Mouse (Mus musculus): ENCODE measurements around the gene Olfr1396. TPM values are rescaled to one million over a fixed set of nuclear protein-coding genes. Genes with fewer than 3 reads are reported as not detected.

Gene Olfr1396
- total RNA-seq, 2 experiments from 2014 or later = not detected

DNA sequence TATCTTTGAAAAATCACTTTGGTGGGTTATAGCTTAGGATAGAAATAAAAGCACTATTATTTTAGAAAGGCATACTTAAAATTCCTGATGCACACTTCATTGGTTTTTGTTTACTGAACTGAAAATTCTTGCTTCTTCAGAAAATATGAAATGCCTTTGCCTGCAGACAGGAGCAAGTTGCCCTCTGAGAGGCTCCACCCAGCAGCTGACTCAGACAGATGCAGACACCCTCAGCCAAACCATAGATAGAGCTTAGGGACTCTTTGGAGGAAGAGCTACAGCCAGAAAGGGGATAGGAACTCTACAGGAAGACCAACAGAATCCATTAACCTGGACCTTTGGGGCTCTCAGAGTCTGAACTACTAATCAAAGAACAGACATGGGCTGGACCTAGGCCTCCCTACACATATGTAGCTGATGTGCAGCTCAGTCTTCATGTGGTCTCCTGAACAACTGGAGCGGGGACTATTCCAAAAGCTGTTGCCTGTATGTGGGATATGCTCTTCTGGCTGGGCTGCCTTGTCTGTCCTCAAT, 22.6 kb downstream of the Olfr1396 start:
- ATAC-seq (replicated peaks; ENCODE audit: low FRiP score, low TSS enrichment, poor library complexity, severe bottlenecking) = no peak

DNA sequence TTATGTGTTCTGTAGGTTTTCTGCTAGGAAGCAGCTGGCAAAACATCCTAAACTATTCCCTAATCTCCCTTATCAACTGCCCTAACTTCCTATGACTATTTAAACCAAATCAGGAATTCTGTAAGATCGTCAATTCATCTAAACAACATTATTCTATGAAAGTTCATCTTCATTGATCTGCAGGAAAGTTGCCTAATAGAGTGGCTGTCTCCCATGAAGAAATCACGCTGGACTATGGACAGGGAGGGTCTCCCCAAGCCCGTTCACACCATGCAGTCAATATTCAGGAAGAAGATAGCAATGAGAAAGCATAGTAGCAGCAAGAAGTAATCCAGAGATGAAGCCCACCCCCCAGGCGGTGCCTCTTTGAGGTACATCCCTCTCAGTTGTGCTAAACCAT, 23.5 kb downstream of the Olfr1396 start:
- no peak for ATAC-seq (replicated peaks; ENCODE audit: low FRiP score, low TSS enrichment, poor library complexity, severe bottlenecking)

DNA sequence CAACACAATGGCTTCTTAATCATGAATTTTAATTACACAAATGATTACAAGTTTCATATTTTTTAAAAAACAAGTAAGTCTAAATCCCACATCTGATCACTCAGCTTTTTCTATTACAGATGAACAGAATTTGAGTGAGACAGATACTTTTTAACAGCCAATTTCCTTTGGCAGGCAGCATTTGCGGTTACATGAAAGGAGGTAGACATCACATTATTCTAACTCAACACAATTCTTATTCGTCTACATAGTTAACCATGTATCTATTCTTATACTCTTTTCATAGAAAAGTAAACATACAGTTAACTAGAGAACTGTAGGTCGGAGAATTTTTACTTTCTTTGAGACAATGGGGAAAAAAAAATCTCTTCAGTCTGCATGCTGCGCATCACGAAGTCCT, 24.1 kb downstream of the Olfr1396 start:
- ATAC-seq (replicated peaks; ENCODE audit: low FRiP score, low TSS enrichment, poor library complexity, severe bottlenecking) = no peak

DNA sequence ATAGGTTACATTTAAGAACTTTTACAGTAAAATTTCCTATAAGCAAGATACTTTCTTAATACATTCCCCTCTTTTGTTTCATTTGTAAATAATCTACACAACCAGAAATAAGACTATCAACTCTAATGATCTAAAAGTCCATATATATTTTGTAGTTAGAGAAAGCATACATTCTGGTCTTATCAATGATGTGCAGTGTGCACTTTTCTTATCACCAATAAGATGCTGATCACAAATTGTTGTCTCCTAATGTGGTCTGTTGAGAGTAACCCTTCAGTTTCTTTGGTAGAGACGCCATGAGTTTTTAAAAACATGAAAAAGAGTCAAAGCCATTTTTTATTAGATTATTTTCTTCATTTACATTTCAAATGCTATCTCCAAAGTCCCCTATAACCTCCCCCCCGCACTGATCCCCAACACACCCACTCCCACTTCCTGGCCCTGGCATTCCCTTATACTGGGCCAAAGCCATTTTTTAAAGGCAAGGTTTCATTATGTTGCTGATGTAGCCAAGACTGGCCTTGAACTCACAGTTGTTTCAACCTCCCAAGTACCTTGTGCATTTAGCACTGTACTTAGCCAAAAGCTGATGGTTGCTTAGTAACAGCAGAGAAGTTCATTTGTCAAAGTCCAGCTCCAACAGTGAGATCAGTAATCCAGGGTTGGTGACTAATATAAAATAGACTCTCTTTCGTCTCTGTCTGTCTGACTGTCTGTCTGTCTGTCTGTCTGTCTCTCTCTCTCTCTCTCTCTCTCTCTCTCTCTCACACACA, 24.8 kb downstream of the Olfr1396 start:
- no peak for ATAC-seq (replicated peaks; ENCODE audit: low FRiP score, low TSS enrichment, poor library complexity, severe bottlenecking)

DNA sequence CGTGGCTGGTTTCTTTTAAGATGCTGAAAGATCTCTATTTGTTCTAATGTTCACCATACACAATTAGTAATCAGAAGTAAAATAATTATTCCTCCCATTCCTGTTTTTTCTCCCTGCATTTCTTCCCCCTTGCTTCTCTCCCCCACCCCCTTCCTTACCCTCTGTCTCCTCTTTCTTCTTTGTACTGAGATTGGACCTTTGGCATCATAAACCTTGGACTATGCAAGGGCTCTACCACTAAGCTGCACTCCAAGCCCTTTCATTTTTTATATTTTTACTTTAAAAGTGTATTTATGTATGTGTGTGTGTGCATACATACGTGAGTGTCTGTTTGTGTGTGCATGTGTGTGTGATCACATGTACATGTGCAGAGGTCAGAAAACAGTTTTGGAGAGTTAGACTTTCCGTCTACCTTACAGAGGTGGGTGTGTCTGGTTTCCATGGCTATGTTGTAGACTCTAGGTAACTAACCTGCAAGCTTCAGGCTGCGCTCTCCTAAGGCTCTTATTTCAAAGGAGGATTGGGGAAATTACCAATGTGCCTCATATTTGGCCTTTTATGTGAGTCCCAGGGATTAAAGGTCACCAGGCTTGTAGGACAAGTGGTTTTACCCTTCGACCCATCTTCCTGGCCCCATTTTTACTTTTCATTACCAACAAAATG, 25.6 kb downstream of the Olfr1396 start:
- ATAC-seq (replicated peaks; ENCODE audit: low FRiP score, low TSS enrichment, poor library complexity, severe bottlenecking) = no peak

DNA sequence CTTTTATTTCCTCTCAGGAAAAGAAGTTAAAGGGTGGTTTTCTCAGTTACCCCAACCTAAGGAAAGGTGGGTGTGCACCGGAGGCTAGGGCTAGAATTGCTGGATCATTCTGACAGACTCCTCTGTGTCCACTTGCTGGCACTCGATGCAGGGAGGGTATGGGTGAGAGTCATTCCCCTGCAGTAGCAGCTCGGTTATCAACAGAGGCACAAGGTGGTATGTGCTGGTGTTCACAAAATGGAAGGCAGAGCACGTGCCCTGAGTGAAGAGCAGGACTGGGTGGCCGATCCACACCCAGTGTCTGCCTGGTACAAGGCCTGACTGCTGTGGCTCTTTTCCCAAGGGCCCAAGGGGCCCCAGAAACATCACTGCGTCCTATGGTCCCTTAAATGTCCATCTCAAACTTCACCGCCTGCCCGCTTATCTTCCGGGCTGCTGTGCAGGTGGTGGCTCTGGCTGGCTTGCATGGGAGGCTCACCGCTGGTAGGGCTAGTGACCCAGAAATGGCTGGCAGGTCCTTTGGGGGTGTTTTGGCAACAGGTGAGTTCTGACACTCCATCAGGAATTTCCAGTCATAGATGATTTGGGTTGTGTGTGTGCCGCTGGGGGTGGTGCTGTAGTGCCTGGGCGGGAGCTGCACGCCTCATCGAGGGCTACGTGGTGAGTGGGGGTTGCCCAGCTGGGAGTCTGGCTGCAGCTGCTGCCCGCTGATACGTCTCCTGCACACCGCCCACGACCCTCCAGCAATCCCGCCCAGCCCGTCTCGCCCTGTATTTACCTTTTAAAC, 26.7 kb downstream of the Olfr1396 start:
- peak; percentile 75 for ATAC-seq (replicated peaks; ENCODE audit: low FRiP score, low TSS enrichment, poor library complexity, severe bottlenecking)

DNA sequence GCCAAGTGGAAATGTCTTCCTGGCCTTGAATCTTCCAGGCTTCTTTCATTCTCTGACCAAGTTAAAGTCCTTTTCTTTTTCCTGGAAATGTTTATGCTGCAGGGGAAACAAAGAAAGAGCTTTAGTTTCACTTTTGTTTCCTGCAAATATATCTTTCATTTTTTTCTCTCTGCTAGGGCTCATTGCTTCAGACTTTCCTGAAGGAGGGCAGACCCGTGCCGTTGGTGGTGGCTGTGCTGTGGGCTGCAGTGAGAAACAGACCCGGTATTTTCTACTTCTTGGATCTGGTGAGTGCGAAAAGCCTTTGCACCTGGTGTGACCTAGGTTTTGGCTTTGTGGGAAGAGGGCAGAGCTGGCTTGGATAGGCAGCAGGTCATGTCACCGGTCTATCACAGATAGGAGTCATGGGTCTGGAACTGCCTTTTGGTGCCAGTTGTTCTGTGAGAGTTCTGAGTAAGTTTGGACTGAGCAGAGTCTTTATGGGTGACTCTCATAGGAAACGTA, 27.8 kb downstream of the Olfr1396 start:
- peak; percentile 16; the same call in 1 of the 2 replicates for ATAC-seq (replicated peaks; ENCODE audit: low FRiP score, low TSS enrichment, poor library complexity, severe bottlenecking)

DNA sequence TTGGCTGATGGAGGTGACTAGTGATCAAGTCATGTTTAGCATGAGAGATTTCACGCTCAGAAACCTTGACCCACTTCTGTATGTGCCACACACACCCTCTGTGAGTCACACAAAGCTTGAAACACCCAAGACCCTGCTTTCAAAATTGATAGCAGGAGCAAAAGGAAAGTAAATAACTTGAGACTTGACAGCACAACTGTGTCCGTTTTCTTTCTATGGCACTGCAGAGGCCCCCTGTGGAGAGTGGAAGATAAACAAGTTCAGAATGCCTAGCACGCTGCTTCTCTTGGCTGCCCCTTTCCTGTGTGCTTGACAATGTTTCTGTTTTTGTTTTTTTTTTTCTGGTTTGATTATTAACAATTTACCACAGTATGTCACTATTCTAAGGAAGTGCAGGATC, 29.8 kb downstream of the Olfr1396 start:
- 0 out of 2 replicates have a peak, but pooled peaks have one; percentile 30 for ATAC-seq (replicated peaks; ENCODE audit: low FRiP score, low TSS enrichment, poor library complexity, severe bottlenecking)

DNA sequence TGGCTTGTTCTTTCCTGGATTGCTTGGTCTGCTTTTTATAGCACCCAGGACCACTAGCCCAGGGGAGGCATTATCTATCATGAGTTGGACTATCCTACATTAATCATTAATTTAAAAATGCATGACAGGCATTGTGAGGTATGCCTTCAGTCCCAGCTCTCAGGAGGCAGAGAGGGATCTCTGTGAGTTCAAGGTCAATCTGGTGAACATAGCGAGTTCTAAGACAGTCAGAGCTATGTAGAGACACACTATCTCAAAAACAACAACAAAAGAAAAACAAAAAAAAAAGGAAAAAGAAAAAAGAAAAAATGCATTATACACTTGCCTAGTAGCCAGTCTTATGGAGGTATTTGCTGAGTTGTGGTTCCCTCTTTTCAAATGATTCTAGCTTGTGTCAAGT, 30.3 kb downstream of the Olfr1396 start:
- no peak for ATAC-seq (replicated peaks; ENCODE audit: low FRiP score, low TSS enrichment, poor library complexity, severe bottlenecking)

DNA sequence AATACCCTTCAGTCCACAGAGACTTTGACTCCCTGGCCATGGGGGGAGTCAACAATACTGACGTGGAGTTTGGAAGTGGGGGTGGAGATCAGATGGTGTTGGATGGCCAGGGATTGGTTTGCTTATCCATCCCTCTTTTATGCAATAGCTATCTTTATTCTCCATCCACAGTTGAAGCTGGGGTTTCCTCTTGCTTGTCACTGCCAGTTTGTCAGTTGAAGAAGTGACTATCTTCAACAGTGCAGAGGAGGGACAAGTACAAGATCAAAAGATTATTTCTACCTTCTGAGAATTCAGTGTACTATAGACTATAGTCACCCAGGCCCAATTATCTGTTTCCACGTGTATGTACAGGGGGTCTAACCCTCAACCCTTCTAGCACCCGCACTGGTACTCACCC, 30.9 kb downstream of the Olfr1396 start:
- ATAC-seq (replicated peaks; ENCODE audit: low FRiP score, low TSS enrichment, poor library complexity, severe bottlenecking) = peak; percentile 42

DNA sequence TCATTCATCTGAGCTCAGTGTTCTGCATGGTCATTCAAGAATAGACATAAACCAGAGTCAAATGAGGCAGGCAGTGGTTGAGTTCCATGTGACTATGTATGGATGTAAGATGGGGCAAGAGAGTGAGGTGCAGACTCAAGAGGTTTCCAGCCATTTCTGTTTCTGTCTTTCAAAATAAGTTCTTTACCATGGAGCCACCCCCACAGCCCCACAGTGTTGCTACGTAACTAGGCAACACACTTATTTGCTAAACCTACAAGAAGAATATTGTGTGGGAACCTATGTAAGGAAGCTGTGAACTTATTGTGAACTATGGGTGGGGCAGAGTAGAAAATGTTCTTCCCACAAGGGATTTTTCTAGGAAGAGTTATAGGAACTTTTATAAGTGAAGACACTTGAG, 31.5 kb downstream of the Olfr1396 start:
- no peak for ATAC-seq (replicated peaks; ENCODE audit: low FRiP score, low TSS enrichment, poor library complexity, severe bottlenecking)

DNA sequence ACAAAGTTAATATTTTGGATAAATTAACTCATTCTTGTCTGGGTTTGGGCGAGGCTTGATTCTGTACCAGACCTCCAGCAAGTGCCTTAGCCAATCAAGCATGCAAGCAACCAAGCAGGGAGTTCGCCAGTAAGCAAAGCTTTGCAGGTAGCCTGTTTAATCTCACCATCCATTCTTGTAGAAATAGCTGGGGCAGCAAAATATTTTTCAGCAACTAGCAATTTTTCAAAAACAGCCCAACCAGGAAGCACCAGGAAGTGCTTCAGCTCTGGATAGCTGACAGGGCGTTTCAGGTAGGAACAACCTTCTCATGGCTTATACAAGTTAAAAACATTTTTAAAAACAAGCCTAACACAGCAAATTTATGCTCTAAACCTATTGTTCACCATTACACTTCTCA, 32.8 kb downstream of the Olfr1396 start:
- no peak for ATAC-seq (replicated peaks; ENCODE audit: low FRiP score, low TSS enrichment, poor library complexity, severe bottlenecking)

DNA sequence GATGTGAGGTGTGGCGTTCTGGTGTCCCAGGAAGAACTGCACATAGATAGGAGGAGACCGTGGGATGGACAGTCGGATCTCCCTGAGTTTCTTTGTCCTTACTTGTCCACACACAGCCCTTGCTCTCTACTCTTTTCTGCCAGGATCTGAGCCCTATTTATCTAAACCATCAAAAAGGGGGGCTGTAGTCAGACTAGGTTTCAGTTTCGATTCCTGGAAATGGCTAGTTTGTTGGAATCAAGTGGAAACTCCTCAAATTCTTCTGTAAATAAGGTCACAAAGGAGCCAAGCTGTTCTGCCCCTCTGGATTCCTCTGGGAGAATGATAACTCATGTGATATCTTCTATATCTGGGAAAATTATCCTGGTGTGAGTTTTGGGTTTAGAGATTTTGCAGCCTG, 33.3 kb downstream of the Olfr1396 start:
- ATAC-seq (replicated peaks; ENCODE audit: low FRiP score, low TSS enrichment, poor library complexity, severe bottlenecking) = no peak

DNA sequence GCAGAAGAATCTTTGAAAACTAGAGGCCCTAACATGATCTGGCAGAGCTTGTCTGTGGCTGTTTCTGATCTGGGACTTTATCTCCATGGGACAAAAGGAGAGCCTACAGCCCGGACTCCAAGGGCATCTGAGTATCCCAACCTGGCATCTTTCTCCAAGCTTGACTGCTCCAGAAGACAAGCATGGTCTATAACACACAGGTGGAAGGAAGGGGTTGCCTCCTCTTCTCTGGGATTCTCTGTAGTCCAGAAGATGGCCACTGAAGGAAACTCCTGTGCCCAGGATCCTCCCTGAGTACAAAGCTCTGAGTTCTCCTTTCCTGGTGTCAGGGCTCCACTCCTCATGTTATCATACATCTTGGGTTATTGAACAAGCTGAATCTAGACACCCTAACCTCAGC, 34.0 kb downstream of the Olfr1396 start:
- no peak for ATAC-seq (replicated peaks; ENCODE audit: low FRiP score, low TSS enrichment, poor library complexity, severe bottlenecking)

DNA sequence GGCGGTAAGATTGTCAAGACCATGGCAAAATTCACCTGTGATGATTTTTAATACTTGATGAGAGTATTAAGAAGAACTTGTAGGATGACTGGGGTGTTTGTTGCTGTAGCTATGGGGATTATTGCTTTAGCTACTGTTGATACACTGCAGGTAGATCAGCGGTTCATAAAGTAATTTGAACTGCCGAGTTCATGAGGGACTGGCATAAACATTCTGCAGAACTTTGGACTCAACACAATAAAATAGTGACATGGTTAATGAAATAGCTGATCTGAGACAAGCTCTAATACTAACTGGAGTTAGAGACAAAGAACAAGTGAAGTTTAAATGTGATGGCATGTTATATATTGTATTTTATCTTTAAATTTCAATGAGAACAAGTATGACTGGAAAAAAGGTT, 36.0 kb downstream of the Olfr1396 start:
- no peak for ATAC-seq (replicated peaks; ENCODE audit: low FRiP score, low TSS enrichment, poor library complexity, severe bottlenecking)

DNA sequence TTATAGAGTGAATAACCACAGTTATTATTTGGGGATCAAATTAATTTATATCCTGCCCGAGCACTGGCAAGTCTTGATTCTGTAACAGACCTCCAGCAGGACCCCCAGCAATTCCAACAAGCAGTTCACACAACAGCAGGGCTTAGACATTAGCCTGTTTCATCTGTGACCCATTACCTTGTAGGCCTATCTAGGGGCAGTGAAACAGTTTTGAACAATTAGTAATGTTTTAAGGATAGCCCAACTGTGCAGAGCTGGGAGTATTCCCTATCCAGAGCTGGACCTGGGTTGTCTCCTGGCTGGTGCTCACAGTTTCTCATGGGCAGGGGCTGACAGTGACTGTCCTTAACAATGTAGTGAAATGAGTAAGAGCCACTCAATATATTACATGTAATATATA, 37.7 kb downstream of the Olfr1396 start:
- ATAC-seq (replicated peaks; ENCODE audit: low FRiP score, low TSS enrichment, poor library complexity, severe bottlenecking) = no peak

DNA sequence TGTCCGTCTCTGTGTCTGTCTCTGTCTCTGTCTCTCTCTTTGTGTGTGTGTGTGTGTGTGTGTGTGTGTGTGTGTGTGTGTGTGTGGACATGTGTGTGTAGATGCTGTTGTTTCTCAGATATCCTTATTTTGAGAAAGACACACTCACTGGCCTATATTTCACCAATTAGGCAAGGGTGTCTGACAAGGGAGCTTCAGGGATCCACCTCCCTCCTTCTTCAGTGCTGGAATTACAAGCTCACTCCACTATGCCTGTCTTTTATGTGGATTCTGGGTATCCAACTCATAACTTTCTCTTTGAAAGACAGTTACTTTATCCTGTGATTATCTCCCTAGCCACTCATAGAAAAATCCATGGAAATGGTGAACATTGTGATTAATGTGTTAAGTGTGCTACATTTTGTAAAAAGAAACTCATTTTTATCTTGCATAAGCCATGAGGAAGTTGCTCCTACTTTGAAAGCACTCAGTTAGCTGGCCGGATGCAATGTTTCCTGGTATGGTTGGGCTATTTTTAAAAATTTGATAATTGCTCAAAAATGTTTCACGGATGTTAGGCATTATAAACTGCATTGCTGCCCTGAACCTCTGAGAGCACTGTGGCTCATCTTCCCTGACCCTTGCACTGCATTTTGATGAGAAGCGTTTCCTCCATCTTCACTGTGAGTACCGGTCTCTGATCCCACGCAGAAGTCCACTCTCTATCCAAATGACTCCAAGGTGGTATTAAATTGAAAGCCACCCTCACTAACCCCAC, 38.5 kb downstream of the Olfr1396 start, which contains the start of gene Ifi47:
Gene Ifi47, plus strand, starts transcription at position 587 of the 757 bp plus-strand sequence.
- ATAC-seq (replicated peaks; ENCODE audit: low FRiP score, low TSS enrichment, poor library complexity, severe bottlenecking) = peak; percentile 35; the same call in 1 of the 2 replicates

DNA sequence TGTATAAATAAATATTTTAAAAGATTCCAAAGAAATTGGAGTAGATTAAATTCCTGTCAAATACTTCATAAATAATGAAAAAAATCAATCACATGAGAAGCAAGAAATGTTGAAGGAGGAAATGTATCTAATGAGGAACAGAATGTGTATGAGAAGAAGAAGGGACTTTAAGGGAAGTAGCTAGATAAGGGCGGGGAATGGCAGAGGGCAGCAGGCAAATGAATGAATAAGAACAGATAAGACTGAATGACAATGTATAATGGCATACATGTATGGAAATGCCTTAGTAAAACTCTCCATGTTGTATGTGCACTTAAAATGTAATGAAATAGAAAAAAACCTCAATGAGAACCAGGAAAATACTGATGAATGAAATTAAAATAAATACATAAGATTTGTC, 46.3 kb downstream of the Olfr1396 start:
- ATAC-seq (replicated peaks; ENCODE audit: low FRiP score, low TSS enrichment, poor library complexity, severe bottlenecking) = peak; percentile 70; the same call in 1 of the 2 replicates

Measured in megakaryocyte-erythroid progenitor cell, adult 5-6 weeks (primary cell).